Mouse (Mus musculus): Measurements from ENCODE around the gene Tmem120b. TPM values are rescaled to one million over a fixed set of nuclear protein-coding genes. Genes with fewer than 3 reads are reported as not detected.

The Tmem120b gene
- polyA plus RNA-seq, 1 experiment from 2014 or later: 11.9 TPM

DNA sequence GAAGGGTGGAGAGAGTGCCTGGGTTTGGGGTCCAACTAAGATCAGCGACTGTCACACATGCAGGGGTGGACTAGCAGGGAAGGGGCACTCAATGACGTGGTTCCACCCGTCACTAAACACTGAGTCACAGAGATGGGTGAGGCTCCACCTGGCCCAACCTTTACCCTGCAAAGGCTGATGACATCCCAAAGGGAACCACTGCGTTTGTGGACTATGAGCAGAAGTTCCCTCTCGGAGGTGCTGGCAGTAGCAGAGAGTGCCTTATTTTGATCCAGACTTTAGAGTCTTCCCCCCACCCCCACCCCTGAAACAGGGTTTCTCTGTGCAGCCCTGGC, 62.6 kb downstream of the Tmem120b start:
- peak overlapping the region; percentile 8 for H3K27ac ChIP-seq (ENCODE audit: low read length)
- no peak overlapping the region for H3K9ac ChIP-seq (replicated peaks; ENCODE audit: low read depth)
- no peak for DNase-seq (ENCODE audit: low spot score)
- TF ChIP-seq CTCF (IDR thresholded peaks at IDR 0.05) (no peak), EP300 (IDR thresholded peaks at IDR 0.05) (no peak)
- no peak for ATAC-seq
- WGBS: 75% methylated on average over 5 of the region's 5 CpGs
- H3K27me3 ChIP-seq (replicated peaks; ENCODE audit: insufficient read depth, low read length): no peaks in the 10 kb centered on the region
- H3K4me2 ChIP-seq (replicated peaks; ENCODE audit: low read depth, low read length): no peak overlapping the region; the same call in 1 of the 2 replicates
- H3K4me3 ChIP-seq (ENCODE audit: low read depth, low read length): no peak overlapping the region
- H3K36me3 ChIP-seq (ENCODE audit: insufficient read depth, low read length): no peaks in the 10 kb centered on the region
- H3K9me3 ChIP-seq (ENCODE audit: low read length): no peaks in the 10 kb centered on the region
- H3K4me1 ChIP-seq (ENCODE audit: insufficient read depth, low read depth, low read length): peaks cover 23% of the 10 kb centered on the region

DNA sequence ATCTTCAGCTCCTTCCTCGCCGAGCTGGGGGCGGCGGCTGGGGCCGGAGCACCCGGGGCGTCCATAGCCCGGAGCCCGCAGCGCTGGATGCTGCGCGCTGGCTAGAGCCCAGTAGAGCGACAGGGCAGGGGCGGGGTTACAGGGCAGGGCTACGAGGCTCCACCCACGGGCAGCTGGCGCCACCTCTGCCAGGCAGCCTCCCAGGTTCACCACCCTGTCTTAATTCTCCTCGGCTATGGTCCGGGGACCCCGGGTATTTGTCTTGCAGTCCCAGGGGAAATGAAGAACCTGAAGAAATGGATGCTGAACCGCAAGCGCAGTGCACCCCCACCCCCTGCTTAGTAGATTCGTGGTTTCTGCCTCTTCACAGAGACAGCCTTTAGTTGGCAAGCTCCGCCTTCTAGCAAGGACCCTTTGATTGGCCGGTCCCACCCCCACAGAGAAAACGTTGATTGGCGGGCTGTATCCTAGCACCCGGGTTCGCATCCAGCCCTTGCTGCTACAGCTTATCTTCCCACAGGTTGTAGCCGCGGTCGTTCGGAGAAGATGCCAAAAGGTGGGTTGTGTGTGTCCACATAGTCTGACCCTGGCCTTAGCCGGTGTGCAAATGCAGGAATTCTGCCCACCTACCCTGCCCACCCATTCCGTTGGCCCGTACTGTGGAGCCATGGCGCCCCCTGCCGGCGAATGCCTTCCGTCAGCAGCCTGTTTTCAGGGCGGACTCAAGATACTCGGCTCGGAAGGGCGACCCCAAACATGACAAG, 64.3 kb downstream of the Tmem120b start, which contains the start of gene Rhof:
Gene Rhof, minus strand, starts transcription at position 385 of the 764 bp plus-strand sequence.
- no peaks in the 10 kb centered on the region for H3K36me3 ChIP-seq (ENCODE audit: insufficient read depth, low read length)
- WGBS: 3% methylated on average over 43 of the region's 44 CpGs
- H3K9me3 ChIP-seq (ENCODE audit: low read length): no peaks in the 10 kb centered on the region
- ATAC-seq: peak; percentile 27
- no peak for TF ChIP-seq EP300 (IDR thresholded peaks at IDR 0.05)
- TF ChIP-seq CTCF (IDR thresholded peaks at IDR 0.05): peak; percentile 98
- H3K4me2 ChIP-seq (replicated peaks; ENCODE audit: low read depth, low read length): peak within 1 kb of the TSS; percentile 60
- H3K4me1 ChIP-seq (ENCODE audit: insufficient read depth, low read depth, low read length): peaks cover 38% of the 10 kb centered on the region
- peak within 1 kb of the TSS; percentile 33 for H3K4me3 ChIP-seq (ENCODE audit: low read depth, low read length)
- peak within 1 kb of the TSS; percentile 38; the same call in 1 of the 2 replicates for H3K9ac ChIP-seq (replicated peaks; ENCODE audit: low read depth)
- H3K27ac ChIP-seq (ENCODE audit: low read length): peak within 1 kb of the TSS; percentile 83
- peak; percentile 87 for DNase-seq (ENCODE audit: low spot score)
- no peaks in the 10 kb centered on the region for H3K27me3 ChIP-seq (replicated peaks; ENCODE audit: insufficient read depth, low read length)

DNA sequence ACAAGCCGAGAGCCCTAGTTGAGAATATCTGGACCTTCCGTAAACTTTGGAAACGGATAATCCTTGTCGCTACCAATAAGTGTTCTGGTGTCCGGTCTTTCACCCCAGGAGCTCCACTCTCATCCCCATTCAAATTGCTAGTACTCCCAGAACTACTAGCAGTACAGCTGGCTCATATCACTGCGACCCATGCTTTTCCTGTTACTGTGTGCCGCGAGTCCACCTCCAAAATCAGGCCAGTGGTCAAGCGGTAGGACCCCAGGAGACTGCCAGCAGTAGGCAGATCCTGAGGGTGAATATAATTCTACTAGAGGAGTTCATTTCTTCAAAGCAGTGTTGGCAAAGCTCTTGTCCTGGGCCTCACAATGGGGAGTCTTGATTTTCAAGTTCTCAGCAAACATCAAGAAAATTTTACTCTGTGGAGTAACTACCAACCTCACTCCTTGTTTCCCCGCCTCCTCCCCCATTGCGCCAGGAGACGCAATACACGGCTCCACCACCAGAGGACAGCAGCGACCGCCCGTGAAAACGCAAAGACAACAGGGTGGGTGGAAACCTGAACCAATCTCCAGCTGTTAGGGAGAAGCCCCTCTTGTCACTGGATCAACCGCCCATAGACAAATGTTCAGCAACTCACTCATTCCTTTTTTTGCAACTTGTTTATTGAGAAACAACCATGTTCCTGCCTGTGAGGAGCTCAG, 65.0 kb downstream of the Tmem120b start:
- Histone ChIP-seq H3K4me1 (ENCODE audit: insufficient read depth, low read depth, low read length) (peaks cover 45% of the 10 kb centered on the region), H3K9ac (replicated peaks; ENCODE audit: low read depth) (no peak overlapping the region), H3K9me3 (ENCODE audit: low read length) (no peaks in the 10 kb centered on the region), H3K27me3 (replicated peaks; ENCODE audit: insufficient read depth, low read length) (no peaks in the 10 kb centered on the region), H3K4me3 (ENCODE audit: low read depth, low read length) (0 out of 2 replicates have a peak overlapping the region, but pooled peaks have one; percentile 33), H3K27ac (ENCODE audit: low read length) (peak overlapping the region; percentile 100), H3K36me3 (ENCODE audit: insufficient read depth, low read length) (no peaks in the 10 kb centered on the region), H3K4me2 (replicated peaks; ENCODE audit: low read depth, low read length) (peak overlapping the region; percentile 60)
- ATAC-seq: peak; percentile 2
- TF ChIP-seq EP300 (IDR thresholded peaks at IDR 0.05): peak; percentile 17
- TF ChIP-seq CTCF (IDR thresholded peaks at IDR 0.05): peak; percentile 99
- peak; percentile 94 for DNase-seq (ENCODE audit: low spot score)
- 11% methylated on average over 18 of the region's 18 CpGs for WGBS

DNA sequence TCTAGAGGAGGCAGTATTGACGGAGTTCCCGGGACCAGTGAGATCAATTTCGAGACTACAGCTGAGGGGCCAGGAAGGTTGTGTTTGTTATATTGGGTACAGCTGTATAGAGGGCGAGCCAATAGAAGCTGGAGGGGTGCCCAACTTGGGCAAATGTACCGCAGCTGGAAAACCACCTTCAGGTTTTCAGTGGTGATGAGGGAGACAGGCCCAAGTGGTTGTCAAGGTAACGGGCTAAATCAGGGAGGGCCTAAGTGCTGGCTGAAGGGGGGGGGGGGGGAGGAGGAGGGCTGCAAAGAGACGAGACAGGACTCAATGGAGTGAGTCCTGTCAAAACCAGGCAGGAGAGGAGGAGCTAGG, 65.5 kb downstream of the Tmem120b start:
- peaks cover 45% of the 10 kb centered on the region for H3K4me1 ChIP-seq (ENCODE audit: insufficient read depth, low read depth, low read length)

DNA sequence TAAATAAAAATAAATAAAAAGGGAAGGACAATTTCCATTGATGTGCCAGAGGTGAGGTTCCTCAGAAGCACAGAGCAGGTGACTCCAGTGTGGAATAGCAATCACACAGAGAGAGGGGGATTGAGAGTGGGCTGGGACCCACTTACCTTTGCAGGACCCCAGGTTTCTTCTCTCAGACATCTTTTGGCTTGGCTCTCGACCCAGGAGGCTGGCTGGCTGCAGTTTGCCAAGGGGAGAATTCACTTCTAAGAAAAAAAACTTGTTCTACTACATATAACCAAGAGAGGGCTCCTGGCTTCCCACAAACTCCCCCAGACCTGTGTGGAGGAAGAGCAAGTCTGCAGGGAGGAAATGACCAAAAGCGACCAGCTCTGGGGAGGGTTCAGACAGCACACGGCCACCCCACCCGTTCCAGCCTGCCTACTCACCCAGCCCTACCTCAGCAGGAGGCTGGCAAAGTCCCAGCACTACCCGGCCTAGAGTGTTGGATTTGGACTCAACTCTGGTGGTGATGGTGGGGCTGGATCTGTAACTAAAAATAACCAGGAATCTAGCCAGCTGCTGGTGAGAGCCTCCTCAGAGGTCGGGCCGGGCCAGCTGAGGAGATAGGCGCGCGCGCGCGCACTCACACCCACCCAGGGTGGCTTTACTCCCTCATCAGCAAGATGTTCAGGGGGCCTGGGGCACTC, 66.1 kb downstream of the Tmem120b start:
- TF ChIP-seq EP300 (IDR thresholded peaks at IDR 0.05) (no peak), CTCF (IDR thresholded peaks at IDR 0.05) (peak; percentile 27)
- H3K9ac ChIP-seq (replicated peaks; ENCODE audit: low read depth): peak overlapping the region; percentile 3; the same call in 1 of the 2 replicates
- H3K27ac ChIP-seq (ENCODE audit: low read length): peak overlapping the region; percentile 100
- H3K4me1 ChIP-seq (ENCODE audit: insufficient read depth, low read depth, low read length): peaks cover 42% of the 10 kb centered on the region
- no peaks in the 10 kb centered on the region for H3K9me3 ChIP-seq (ENCODE audit: low read length)
- WGBS: 14% methylated on average over 13 of the region's 13 CpGs
- peak overlapping the region; percentile 99 for H3K4me2 ChIP-seq (replicated peaks; ENCODE audit: low read depth, low read length)
- no peaks in the 10 kb centered on the region for H3K27me3 ChIP-seq (replicated peaks; ENCODE audit: insufficient read depth, low read length)
- DNase-seq (ENCODE audit: low spot score) (peak; percentile 86), ATAC-seq (no peak)
- H3K36me3 ChIP-seq (ENCODE audit: insufficient read depth, low read length): no peaks in the 10 kb centered on the region
- H3K4me3 ChIP-seq (ENCODE audit: low read depth, low read length): no peak overlapping the region

More for the DNA sequence above, 65.5 kb downstream of the Tmem120b start:
- DNase-seq (ENCODE audit: low spot score): no peak
- Histone ChIP-seq H3K9ac (replicated peaks; ENCODE audit: low read depth) (no peak overlapping the region), H3K27me3 (replicated peaks; ENCODE audit: insufficient read depth, low read length) (no peaks in the 10 kb centered on the region), H3K9me3 (ENCODE audit: low read length) (no peaks in the 10 kb centered on the region), H3K36me3 (ENCODE audit: insufficient read depth, low read length) (no peaks in the 10 kb centered on the region), H3K27ac (ENCODE audit: low read length) (peak overlapping the region; percentile 100), H3K4me3 (ENCODE audit: low read depth, low read length) (no peak overlapping the region), H3K4me2 (replicated peaks; ENCODE audit: low read depth, low read length) (no peak overlapping the region; the same call in 1 of the 2 replicates)
- WGBS: 18% methylated on average over 7 of the region's 7 CpGs
- TF ChIP-seq CTCF (IDR thresholded peaks at IDR 0.05): no peak
- TF ChIP-seq EP300 (IDR thresholded peaks at IDR 0.05): no peak; the same call in none of the 2 replicates
- peak; percentile 5; the same call in 1 of the 2 replicates for ATAC-seq

Measured in lung, postnatal 0 days (tissue).